Mouse (Mus musculus) myocyte (in vitro differentiated cells): ENCODE measurements around the gene Ptpn6.

Source experiments
- CEBPB ChIP-seq: IDR thresholded peaks from 2 replicates; pipeline ENCODE4 v1.6.1; 2011; ENCODE audit warnings: mild to moderate bottlenecking, moderate library complexity; ENCODE audit not compliant: poor library complexity, insufficient read depth, severe bottlenecking
- MAX ChIP-seq: IDR thresholded peaks from one replicate; pipeline ENCODE4 v1.6.1; 2011; ENCODE audit warnings: low read depth, mild to moderate bottlenecking, control low read depth
- MYOG ChIP-seq, 3 experiments: IDR thresholded peaks; one replicate each; pipeline ENCODE4 v1.6.1; 2011; ENCODE audit warnings: control low read depth in 2 of 3, low read depth in 2 of 3, mild to moderate bottlenecking in 2 of 3; ENCODE audit not compliant: insufficient read length in 2 of 3, control insufficient read depth in 1 of 3, insufficient read depth in 1 of 3
- POLR2A ChIP-seq: IDR thresholded peaks from one replicate; pipeline ENCODE4 v1.6.1; 2011; ENCODE audit warnings: low read depth, mild to moderate bottlenecking, control low read depth, moderate library complexity; ENCODE audit not compliant: insufficient read length
- TCF12 ChIP-seq: IDR thresholded peaks from one replicate; pipeline ENCODE4 v1.6.1; 2011; ENCODE audit warnings: mild to moderate bottlenecking, control low read depth; ENCODE audit not compliant: poor library complexity, insufficient read depth, severe bottlenecking
- USF1 ChIP-seq: IDR thresholded peaks from one replicate; pipeline ENCODE4 v1.6.1; 2011; ENCODE audit warnings: low read depth, mild to moderate bottlenecking, control low read depth, moderate library complexity

DNA sequence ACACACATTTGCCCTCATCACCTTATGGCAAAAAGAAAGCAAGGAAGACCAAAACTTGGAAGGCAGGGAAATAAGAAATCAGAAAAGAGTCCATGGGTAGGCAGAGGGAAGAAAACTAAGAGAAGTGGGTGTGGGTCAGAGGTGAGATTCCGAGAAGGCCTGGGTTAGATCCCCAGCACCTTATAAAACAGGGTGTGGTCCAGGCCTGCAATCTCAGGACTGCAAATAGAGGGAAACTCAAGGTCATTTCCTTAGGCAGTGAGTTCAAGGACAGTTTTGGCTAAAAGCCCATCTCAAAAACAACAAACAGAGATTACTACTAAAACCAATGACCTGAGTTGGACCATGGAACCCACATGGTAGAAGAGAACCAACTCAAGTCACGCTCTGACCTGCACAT lies 15.3 kb upstream of the Ptpn6 start:
- no peak for TF ChIP-seq POLR2A
- TF ChIP-seq TCF12: no peak
- TF ChIP-seq USF1: no peak
- no peak for TF ChIP-seq MAX
- no peak for TF ChIP-seq CEBPB
- no peak for TF ChIP-seq MYOG (IDR thresholded peaks at IDR 0.05; ENCODE audit: control insufficient read depth in 1 of 3, insufficient read depth in 1 of 3, insufficient read length in 2 of 3, low read depth in 2 of 3)
